Mouse (Mus musculus): Measurements from ENCODE around the gene Adprhl1. TPM values are rescaled to one million over a fixed set of nuclear protein-coding genes. Genes with fewer than 3 reads are reported as not detected.

Gene Adprhl1
- polyA plus RNA-seq, 1 experiment from 2014 or later: 0.31 TPM

DNA sequence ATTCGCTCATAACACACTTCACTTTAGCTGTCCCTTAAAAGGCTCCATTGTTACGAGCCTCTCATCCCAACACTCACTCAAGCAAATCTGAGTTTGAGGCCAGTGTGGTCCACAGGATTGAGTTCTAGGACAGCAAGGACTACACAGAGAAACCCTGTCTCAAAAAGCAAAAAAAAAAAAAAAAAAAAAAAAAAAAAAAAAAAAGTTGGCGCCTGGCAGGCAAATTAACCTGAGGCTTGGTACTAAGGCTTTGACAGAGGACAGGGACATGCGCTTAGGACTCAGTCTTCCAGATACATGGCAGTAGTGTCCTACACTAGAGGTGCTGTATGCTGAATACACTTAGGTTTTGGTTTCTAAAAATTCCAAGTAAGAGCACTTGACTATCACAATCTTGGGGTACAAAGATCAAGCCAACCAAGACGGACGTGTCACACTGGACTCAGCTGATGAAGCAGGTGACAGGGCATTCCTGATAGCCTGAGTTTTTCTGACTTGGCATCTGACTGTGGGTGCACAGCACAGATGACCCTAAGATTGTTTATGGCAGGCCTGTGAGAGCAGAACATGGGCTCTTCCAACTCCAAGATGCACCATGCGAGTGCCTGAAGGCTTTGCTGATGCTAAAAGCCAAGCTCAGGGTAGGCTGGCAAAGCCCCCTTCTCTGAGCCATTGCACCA is 76.6 kb downstream of the Adprhl1 start:
- Histone ChIP-seq H3K9ac (replicated peaks) (no peak overlapping the region), H3K27me3 (no peaks in the 10 kb centered on the region), H3K4me3 (replicated peaks) (no peak overlapping the region), H3K4me1 (replicated peaks) (no peaks in the 10 kb centered on the region), H3K36me3 (peaks cover 61% of the 10 kb centered on the region), H3K4me2 (no peak overlapping the region), H3K27ac (no peak overlapping the region), H3K9me3 (no peaks in the 10 kb centered on the region)
- ATAC-seq (ENCODE audit: insufficient number of reproducible peaks, insufficient read depth, low FRiP score, low TSS enrichment, low read depth): no peak
- WGBS: 94% methylated on average over 7 of the region's 7 CpGs

DNA sequence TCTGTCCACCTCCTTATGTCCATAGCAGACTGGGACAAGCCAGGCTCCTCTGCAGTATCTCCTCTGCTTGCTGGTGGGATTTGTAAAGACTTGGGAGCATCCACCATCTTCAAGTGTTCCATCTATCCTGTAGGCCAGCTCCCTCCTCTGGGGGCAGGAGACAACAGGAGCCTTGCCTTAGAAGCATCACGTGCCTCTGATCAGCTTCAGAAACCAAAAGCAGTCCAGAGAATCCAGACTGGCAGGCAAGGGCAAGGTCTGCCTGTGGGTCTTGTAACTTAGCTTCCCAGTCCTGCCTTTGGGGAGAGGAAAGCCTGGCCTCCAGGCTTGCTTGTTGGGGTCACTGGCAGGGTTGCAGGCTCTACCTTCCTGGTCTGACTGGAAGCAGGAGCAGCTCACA is 78.3 kb downstream of the Adprhl1 start:
- Histone ChIP-seq H3K9ac (replicated peaks) (no peak overlapping the region), H3K4me1 (replicated peaks) (no peaks in the 10 kb centered on the region), H3K27ac (no peak overlapping the region), H3K27me3 (no peaks in the 10 kb centered on the region), H3K4me3 (replicated peaks) (no peak overlapping the region), H3K36me3 (peaks cover 77% of the 10 kb centered on the region), H3K9me3 (no peaks in the 10 kb centered on the region), H3K4me2 (no peak overlapping the region)
- no peak for ATAC-seq (ENCODE audit: insufficient number of reproducible peaks, insufficient read depth, low FRiP score, low TSS enrichment, low read depth)
- WGBS: 96% methylated on average over 1 of the region's 1 CpGs

DNA sequence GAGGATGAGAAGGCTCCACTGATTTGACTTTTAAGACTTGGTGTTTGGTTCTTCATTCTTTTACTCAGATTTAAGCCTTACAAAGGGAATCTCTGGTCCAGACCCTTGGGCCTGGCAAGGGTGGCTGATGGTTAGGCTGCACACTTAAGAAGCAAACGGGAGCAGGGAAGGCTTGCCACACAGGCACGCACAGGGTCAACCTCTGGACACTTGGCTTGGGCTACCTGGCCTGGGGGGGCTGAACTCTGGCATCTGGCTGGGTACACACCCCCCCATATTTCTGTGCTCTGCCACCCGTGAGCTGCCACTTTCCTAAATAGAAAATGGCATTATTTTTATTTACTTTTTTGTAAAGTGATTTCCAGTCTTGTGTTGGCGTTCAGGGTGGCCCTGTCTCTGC is 79.2 kb downstream of the Adprhl1 start:
- H3K4me2 ChIP-seq: no peak overlapping the region
- H3K4me3 ChIP-seq (replicated peaks): no peak overlapping the region
- H3K27ac ChIP-seq: no peak overlapping the region
- H3K4me1 ChIP-seq (replicated peaks): no peaks in the 10 kb centered on the region
- H3K9me3 ChIP-seq: no peaks in the 10 kb centered on the region
- peaks cover 85% of the 10 kb centered on the region for H3K36me3 ChIP-seq
- no peak for ATAC-seq (ENCODE audit: insufficient number of reproducible peaks, insufficient read depth, low FRiP score, low TSS enrichment, low read depth)
- H3K27me3 ChIP-seq: no peaks in the 10 kb centered on the region
- no peak overlapping the region for H3K9ac ChIP-seq (replicated peaks)
- 88% methylated on average over 4 of the region's 4 CpGs for WGBS

DNA sequence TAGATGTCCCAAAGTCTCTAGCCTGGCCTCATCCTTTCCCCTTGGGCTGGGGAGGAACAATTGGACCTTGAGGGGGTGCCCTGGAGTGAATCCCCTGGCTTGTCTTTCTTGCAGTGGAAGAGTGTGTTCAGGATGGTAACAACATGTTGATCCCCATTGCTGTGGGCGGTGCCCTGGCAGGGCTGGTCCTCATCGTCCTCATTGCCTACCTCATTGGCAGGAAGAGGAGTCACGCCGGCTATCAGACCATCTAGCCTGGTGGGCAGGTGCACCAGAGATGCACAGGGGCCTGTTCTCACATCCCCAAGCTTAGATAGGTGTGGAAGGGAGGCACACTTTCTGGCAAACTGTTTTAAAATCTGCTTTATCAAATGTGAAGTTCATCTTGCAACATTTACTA is 79.7 kb downstream of the Adprhl1 start:
- no peak for ATAC-seq (ENCODE audit: insufficient number of reproducible peaks, insufficient read depth, low FRiP score, low TSS enrichment, low read depth)
- no peak overlapping the region for H3K27ac ChIP-seq
- H3K36me3 ChIP-seq: peaks cover 90% of the 10 kb centered on the region
- no peak overlapping the region for H3K4me3 ChIP-seq (replicated peaks)
- WGBS: 93% methylated on average over 4 of the region's 4 CpGs
- H3K4me2 ChIP-seq: no peak overlapping the region
- no peak overlapping the region for H3K9ac ChIP-seq (replicated peaks)
- H3K9me3 ChIP-seq: no peaks in the 10 kb centered on the region
- H3K4me1 ChIP-seq (replicated peaks): no peaks in the 10 kb centered on the region
- H3K27me3 ChIP-seq: no peaks in the 10 kb centered on the region

MicroRNAs encoded within 50 kb of the gene (microRNA counts, 519-probe panel; counts per million panel counts)
- 2,046 counts per million, percentile 6 among the panel's probes with 10 or more counts for microRNA mmu-miR-1968

Small RNA genes within 50 kb of the gene (microRNA-seq; reads per million reads assigned to microRNA genes)
- 9.1 reads per million, percentile 23 among the genes with 10 or more reads in this experiment for gene Mir1968

Other genes with a start within 250 kb of the Adprhl1 start
- gene F7, start 228.1 kb downstream of the Adprhl1 start, polyA plus RNA-seq (2016; fragmentation: Nextera tagmentation; extraction: Ambion mirVana): not detected in 2 replicates
- gene F10, start 216.9 kb downstream of the Adprhl1 start, polyA plus RNA-seq (2016; fragmentation: Nextera tagmentation; extraction: Ambion mirVana): 0.40 and 0.49 TPM in 2 replicates
- 0.10 and 0.18 TPM in 2 replicates for gene Proz, start 193.2 kb downstream of the Adprhl1 start, polyA plus RNA-seq (2016; fragmentation: Nextera tagmentation; extraction: Ambion mirVana)
- 54.1 and 55.9 TPM in 2 replicates for gene Pcid2, start 148.7 kb downstream of the Adprhl1 start, polyA plus RNA-seq (2016; fragmentation: Nextera tagmentation; extraction: Ambion mirVana)
- 105 and 114 TPM in 2 replicates for gene Cul4a, start 148.5 kb downstream of the Adprhl1 start, polyA plus RNA-seq (2016; fragmentation: Nextera tagmentation; extraction: Ambion mirVana)
- 202 and 207 TPM in 2 replicates for gene Lamp1, start 95.0 kb downstream of the Adprhl1 start, polyA plus RNA-seq (2016; fragmentation: Nextera tagmentation; extraction: Ambion mirVana)
- gene Grtp1, start 53.5 kb downstream of the Adprhl1 start, polyA plus RNA-seq (2016; fragmentation: Nextera tagmentation; extraction: Ambion mirVana): 14.2 and 14.6 TPM in 2 replicates
- gene Dcun1d2, start 34.0 kb upstream of the Adprhl1 start, polyA plus RNA-seq (2016; fragmentation: Nextera tagmentation; extraction: Ambion mirVana): 29.9 and 31.5 TPM in 2 replicates
- 45.9 and 46.4 TPM in 2 replicates for gene Tmco3, start 34.0 kb upstream of the Adprhl1 start, polyA plus RNA-seq (2016; fragmentation: Nextera tagmentation; extraction: Ambion mirVana)
- 187 and 188 TPM in 2 replicates for gene Tfdp1, start 84.6 kb upstream of the Adprhl1 start, polyA plus RNA-seq (2016; fragmentation: Nextera tagmentation; extraction: Ambion mirVana)
- not detected in 2 replicates for gene Atp4b, start 142.7 kb upstream of the Adprhl1 start, polyA plus RNA-seq (2016; fragmentation: Nextera tagmentation; extraction: Ambion mirVana)
- 0.04 TPM in 2 replicates for gene Grk1, start 150.9 kb upstream of the Adprhl1 start, polyA plus RNA-seq (2016; fragmentation: Nextera tagmentation; extraction: Ambion mirVana)
- 0.18 and 0.24 TPM in 2 replicates for gene Tmem255b, start 181.0 kb upstream of the Adprhl1 start, polyA plus RNA-seq (2016; fragmentation: Nextera tagmentation; extraction: Ambion mirVana)
- 7.9 and 10.3 TPM in 2 replicates for gene Gas6, start 240.3 kb upstream of the Adprhl1 start, polyA plus RNA-seq (2016; fragmentation: Nextera tagmentation; extraction: Ambion mirVana)